Mouse (Mus musculus): Measurements from ENCODE around the gene Mmp28.

Mmp28 gene

DNA sequence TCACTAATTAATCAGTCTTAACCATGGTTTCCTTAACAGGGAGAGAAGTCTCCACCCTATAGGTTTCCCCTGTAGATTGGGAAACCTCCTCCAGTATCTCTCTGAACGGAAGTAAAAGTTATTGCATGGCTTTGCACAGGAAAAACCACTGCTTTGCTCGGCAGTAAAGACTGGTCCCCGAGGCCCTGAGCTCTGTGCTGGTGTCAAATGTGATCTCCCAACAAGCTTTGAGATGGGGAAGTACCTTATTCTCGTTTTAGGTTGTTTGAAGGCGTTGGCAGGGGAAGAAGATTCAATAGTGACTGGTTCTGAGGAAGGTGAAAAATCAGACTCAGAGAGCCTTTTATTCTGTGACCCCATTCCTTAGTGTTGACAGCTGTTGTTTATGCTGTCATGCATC, 64.1 kb downstream of the Mmp28 start:
- DNase-seq: no peak

DNA sequence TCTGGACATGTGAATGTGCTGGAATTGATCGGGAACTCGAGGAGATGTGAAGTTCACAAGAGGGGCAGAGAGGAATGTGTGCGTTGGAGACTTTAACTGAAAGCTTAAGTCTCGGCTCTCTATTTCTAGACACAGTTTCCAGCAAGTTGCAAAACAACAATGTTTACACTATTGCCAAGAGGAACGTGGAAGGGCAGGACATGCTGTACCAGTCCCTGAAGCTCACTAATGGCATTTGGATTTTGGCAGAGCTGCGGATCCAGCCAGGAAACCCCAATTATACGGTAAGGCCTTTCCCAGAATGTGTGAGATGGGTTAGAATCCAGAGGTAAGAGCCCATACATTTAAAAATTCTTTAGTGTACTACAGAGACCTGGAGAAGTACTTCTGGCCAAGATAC, 65.2 kb downstream of the Mmp28 start:
- no peak for DNase-seq

DNA sequence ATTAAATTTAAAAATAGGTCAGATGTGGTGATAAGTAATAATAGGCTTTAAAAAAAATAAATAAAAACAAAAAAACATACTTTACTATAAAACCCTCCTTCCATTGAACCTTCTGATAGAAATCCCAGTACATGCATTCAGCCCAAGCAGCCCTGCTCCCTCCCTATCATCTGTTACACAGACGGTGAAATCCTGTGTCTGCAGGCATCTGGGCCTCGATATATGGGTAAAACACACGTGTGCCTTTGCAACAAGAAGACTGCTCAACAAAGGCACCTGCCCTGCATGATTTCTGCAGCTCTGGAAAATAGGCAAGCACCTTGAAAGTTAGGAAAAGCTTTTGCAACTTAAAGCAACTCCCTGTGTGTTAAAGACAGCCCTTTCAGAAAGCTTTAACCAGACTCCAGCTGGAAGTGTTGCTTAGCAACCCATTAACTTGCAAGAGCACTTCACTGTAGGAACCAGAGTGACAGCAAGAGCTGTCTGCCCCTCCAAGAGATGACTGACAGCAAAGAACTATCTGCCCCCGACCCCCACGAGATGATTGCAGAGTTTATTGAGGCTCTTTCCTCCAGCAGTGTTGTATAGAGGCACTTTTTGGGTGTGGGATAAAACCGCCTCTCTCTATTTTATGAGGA, 68.0 kb downstream of the Mmp28 start:
- DNase-seq: no peak

DNA sequence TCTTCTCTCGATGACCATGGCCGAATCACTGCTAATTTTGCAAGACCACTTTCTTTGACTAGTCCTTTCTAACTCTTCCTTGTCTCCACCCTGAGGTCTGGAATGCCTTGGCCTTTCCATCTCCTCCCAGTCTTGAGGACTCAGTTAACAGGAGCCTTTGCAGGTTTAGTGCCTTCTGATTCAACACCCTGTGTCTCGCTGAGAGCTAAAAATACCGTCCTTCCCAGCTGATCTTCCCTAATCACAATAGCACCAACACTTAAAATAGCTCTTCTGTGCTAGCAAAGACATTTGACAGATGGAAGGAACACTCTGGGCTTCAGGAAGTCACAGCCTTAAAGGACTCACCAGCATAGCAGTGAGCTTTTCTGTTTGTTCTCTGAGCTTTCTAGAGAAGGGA, 69.8 kb downstream of the Mmp28 start:
- peak in 1 of 2 experiments; percentile 32 for DNase-seq
